Mouse (Mus musculus): Measurements from ENCODE around the gene Hivep3.

Gene Hivep3

DNA sequence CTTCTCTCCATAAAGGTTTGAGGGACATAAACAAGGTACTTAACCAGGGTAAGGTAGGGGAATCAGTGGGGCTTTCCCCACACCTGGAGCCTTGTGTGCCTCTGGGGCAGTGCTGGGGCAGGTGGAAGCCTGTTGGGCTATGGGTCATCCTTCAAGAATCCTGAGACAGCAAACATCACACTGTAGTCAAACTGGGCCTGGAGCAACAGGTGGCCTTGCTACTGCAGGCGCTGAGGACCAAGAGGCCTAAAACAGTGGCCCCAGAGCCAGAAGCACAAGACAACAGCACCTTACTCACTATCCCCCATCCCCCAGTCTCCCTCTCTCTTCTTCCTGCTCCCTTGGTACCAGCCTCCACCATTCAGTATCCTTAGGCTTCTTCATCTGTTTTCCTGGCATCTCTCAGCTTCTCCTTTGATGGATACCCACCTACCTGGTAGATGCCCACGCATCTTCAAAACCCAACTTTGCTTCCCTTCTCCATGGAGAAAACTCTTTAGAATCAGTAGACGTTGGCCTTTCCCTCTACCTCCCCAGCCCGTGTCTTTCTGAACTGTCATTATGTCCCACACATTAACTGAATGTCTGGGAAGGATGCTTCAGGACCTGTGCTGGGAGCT is 289.7 kb downstream of the Hivep3 start:
- no peak for DNase-seq

DNA sequence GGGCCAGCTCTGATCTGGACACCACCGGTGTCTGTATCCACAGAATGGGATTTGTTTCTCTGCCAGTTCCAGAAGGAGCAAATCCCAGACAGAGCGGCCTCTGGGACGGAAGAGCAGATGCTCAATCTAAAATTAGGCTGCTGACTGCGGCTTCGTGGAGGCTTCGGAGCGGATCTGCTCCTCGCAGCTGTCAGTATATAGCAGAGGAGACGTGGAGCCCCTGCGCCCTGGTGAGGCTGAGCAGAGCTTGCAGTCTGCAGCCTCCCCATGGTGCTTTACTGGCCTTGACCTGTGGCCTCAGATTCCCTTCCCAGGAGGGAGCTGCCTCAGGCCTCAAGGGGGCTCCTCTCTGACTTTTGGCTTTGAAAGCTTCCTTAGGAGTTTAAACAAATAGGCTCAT is 290.5 kb downstream of the Hivep3 start:
- peak; percentile 59 to 66 for DNase-seq

DNA sequence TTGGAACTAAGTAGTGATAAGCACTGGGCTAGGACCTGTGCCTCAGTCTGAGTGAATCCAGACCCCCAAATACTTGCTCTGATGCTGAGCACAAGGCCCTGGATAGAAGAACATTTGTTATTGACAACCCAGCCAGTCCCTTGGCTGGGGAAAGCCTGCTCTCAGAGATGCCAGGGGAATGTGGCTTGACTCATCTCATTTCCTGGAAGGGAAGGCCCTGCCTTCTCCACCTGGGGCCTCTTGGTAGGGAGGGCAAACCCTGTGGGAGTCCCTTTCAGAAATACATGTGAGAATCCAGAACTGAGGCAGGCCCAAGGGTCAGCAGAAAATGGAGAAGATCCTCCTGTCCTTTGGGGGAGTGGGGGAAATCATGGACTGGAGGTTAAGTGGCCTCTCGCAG is 294.1 kb downstream of the Hivep3 start:
- DNase-seq: no peak

DNA sequence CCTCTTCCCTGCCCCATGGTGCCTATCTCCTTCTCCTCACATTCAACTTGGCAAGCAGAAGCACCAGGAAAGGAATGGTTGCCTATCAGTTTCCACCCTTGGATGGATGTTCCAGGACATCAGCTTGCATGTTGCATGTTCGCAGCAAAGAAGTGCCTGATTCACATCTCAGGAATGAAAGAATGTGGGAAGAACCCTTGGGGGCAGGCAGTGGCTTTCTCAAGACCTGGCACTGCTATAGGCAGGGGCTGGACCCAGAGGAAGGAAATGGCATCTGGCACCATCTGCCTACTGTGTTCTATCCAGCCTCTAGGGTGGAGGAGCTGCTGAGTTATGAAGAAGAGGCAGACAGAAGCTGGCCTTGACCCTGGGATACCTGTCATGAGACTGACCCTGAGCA is 296.4 kb downstream of the Hivep3 start:
- DNase-seq: no peak

DNA sequence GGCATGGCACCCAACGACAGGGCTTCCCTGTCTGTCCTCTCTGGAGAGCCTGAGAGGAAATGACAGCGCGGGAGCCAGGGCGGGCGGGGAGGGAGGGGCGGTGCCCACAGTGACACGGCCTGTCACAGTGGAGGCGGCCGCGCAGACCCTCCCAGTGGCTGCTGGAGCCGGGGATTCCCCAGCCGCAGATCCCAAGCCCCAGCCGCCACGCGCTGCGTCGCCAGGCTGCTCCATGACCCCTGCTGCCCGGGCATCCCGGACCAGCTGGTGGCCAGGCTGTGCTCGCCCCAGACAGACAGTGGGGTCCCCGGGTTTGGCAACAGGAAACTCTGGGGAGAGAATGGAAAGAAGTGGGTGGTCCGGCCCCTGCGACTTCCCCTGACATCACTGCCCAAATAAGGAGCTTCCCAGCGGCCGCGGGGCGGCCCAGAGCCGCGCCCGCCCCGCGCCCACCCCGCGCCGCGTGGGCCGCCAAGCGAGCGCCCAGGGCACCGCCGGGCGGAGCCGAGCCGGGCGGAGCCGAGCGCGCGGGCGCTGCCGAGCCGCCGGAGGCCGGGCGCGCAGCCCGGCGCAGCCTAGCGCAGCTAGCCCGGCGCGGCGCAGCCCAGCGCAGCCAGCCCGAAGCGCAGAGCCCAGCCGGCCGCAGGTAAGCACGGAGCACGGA is 298.9 kb downstream of the Hivep3 start:
- DNase-seq: peak; percentile 76 to 80

DNA sequence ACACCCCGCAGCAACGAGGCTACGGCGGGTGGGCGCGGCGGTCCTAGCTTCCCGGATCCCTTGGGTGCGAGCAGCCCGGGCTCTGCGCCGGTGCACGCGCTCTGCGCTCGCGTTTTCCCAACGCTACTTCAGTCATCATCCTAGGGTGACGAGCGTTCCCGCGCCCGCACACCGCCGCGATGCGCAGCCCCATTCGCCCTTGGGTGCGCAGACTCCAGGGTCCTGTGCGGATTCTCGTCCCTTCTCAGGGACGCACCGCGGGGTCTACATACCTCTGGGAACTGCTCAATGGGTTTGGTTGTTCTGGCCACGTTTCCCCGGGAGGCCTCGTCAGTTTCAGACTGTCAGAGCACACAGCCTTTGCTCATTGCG is 299.4 kb downstream of the Hivep3 start:
- DNase-seq: no peak

DNA sequence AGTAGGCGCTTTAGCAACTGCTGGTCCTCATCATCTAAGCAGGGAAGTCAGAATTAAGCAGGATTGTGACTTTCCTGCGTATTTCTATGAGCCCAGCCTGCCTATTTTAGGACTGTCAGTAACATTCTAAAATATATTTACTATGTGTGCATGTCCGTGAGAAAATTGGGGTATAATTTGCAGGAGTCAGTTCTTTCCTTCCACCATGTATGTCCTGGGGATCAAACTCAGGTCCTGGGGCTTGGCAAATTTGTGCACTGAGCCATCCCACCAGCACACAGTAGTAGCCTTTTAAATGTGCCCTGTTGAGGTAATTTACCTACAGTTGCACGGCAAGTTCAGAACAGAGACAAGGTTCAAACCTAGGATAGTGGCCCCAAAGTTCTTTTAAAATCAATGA is 302.7 kb downstream of the Hivep3 start:
- no peak for DNase-seq

DNA sequence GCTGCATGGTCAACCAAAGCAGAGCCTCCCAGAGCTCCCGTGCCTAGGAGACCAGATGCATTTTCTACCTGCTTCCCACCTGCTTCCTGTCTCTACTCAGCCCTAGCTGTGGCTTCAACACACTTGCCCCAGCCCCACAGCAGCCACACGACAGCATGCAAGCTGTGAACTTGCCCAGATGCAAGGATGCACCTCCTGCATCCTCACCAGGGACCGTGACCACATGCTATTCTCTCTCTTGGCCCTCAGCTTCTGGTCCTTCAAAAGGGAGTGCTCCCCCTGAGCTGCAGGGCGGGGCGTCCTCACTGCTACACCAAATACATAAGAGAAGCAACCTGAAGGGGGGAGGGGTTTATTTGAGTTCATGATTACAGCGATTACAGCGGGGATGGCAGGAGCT is 303.4 kb downstream of the Hivep3 start:
- DNase-seq: no peak

DNA sequence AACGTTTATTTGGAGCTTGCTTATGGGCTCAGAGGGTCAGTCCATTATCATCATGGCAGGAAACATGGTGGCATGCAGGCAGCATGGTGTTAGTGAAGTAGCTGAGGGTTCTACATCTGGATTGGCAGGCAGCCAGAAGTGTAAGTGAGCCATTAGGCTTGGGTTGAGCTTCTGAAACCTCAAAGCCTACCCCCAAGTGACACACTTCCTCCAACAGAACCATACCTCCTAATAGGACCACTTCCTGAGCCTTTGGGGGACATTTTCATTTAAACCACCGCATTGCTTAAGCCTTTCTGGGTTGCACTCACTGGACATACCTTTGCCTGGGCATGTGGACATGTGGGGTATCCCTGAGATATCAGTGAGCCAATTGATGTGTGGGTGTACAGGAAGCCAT is 307.9 kb downstream of the Hivep3 start:
- DNase-seq: no peak

DNA sequence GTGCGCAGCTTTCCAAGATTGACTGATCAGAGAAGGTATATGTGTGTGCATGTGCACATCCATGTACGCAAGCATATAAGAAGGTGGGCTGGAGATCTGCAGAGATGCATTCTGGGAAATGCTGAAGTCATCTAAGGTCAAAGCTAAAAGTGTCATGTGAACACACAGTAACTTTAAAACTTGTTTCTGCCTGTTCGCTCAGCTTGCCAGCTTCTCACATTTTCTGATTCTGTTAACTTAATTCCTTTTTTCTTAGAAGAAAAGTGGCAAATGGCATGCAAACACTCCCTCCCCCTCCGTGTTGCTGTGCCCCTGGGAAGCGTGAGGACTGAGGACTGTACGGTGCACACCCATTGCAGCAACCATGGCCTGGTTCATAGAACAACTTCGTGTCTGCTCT is 308.9 kb downstream of the Hivep3 start:
- DNase-seq: no peak

DNA sequence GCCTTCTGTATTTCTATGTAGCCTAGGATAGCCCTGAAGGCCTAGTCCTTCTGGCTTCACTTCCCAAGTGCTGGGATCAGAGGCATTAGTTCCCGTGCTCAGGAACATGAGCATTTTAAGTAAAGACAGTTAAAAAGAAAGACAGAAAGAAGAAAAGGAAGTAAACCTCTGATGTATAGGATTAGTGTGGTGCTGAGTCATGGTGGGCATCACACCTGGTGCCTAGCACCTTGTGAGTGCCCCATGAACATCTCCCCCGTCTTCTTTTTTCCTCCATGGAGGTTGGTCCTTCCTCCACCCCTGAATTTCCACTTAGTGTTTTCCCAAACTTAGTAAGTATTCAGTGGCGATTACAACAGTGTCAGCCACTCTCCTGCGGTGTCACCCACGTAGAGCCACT is 311.0 kb downstream of the Hivep3 start:
- no peak for DNase-seq

DNA sequence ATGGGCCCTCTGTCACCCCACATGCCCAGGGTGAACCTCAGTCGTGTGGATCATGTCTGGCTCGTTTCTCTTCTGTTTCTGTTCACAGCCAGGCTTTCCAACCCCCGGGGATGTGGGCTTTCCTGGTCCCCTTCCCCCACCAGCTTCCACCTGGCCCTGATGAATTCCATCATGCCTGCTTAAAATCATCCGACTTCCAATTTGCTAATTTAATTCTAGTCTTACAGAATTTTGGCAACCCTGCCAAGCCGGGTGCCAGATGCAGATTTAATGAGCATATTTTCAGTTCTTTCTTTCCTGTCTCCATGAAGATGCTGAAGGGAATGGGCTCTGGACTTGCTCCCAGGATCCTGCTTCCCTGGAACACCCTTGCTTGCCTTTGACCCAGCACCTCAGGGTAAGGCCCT is 311.6 kb downstream of the Hivep3 start:
- DNase-seq: no peak

DNA sequence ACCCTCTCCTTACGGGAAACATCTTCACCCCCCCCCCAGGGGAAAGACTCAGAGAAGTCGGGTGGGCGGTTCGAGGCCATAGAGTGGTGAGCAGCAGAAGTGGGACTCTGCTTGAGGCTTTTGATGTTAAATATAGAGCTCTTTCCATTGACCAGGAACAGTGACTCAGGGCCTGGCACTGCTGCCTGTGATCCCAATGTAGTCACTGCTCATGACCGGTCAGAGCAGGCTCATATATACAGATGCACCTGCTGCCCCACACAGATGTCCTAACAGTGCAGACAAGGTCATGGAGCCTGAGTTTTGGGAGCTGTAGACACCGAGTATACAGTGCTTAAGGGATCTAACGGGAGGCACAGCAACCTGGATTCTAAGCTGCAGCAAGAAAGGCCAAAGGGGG is 312.3 kb downstream of the Hivep3 start:
- DNase-seq: no peak

DNA sequence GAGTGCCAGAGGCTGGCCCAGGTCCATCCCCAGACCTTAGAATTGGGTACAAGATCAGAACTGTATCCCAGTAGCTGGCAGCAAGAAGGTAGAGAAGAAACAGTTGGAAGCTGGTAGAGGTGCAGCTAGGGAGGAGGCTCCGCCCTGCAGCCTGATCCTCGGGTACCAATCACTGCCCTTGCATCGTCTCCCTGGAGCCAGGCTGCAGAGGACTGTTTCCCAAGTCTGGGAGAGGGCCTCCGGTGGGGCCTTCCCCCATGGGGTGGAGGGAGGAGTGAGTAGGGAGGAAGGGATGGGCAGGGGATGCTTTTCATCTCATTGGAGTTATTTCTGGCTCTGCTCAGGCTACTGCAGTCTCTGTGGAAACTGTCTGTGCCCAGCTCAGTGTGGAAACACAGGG is 313.5 kb downstream of the Hivep3 start:
- no peak for DNase-seq

DNA sequence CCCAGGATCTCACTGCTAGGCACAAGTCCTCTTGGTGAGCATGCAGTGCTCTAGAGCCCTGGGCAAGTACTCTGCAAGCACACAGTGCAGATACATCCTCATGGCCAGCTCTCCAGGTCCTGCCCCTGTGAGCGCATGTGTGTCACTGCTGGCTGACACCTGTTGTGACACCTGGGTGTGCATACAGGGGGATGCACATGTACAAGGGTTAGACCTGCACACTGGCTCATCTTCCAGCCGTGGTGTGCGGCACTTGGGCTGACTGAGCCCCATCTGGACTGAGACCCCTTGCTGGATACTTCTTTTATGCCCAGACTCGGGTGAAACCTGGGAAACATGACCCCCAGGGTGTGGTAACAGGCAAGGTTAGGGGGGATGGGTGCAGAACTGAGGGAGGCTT is 314.7 kb downstream of the Hivep3 start:
- no peak for DNase-seq

DNA sequence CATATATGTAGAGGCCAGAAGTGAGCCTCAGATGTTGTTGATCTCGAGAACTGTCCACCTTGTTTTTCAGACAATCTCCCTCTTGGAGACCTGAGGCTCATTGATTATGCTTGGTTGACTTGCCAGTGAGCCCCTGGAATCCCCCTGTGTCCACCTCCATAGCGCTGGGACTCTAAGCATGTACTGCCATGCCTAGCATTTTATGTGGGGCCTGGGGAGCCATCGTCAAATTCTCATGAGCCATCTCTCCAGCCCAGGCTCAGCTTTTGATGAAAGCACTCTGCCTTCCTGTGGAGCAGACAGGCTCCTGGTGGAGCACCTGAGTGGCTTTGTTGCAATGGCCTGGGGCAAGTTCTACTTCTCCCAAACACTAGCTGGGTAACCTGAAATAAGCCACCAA is 316.3 kb downstream of the Hivep3 start:
- no peak for DNase-seq

DNA sequence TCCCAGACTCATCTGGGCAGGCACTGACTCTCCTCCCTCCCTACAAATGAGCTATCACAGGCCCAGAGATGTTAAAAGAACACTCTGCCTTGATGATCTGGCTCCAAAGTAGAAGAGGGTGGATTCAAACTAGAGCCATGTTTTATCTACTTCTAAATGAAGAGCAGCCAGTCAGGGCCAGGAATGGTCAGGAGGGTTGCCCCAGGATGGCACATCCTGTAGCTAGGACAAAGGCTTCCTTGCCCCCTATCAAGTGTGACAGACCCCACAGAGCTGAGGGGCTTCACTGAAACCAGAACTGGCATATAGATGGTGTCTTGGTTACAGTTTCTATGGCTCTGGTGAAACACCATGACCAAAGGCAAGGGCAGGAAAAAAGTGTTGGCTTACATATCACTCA is 318.9 kb downstream of the Hivep3 start:
- no peak for DNase-seq

DNA sequence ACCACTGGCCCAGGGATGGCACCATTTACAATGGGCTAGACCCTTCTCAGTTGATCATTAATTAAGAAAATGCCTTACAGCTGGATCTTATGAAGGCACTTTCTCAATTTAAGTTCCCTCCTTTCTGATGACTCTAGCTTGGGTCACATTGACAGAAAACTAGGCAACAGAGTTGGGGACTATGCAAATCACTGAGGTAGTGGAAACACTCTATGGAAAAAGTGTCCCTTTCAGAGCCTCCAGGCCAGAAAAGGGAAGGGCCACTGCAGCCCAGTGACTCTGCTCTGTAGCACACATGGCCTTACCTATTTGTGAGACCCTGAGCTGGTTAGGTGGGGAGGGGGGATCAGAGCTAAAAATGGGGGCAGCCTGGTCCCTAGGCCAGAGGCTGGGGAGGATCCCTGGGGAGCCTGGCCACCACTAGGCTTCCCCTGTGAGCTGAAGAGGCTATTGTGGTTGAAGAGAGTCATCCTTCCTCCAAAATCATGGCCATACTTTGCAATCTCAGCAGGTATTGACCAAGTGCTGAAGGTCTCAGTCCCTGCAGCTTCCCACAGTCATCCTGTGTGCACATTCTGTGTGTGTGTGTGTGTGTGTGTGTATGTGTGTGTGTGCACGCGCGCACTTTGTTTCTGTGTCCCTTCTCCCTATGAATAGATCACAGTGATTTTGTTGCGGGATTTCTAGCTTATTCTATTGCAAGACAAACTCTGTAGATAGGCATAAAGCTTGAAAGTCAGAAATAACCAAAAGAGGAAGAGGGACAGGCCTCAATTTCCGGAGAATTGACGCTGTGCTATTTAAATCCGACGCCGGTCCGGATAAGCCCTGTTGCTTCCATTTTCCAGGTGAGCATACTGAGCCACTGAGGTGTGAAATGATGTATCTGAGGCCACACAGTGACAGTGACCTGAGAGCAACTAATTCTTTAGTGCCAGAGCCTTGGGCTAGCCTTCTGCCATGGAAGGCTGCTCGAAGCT is 319.7 kb downstream of the Hivep3 start:
- DNase-seq: no peak

DNA sequence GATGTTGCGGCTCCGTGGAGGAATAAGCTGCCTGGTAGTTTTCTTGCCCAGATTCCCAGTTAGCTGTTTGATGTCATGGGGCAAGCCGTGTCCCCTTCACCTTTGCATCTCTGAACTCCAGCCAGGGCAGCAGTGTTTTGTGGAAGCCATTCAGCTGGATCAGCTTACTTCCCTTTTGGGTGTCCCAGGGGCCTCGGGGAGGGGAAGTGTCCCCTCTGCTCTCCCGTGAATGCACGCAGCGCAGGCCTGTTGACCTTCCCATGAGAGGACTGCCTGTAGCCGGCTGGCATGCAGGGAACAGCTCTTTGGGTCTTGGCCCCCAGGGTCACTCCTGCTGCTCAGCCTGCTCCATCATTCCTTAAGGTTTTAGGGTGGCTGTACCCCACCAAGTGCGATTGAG is 320.6 kb downstream of the Hivep3 start:
- no peak for DNase-seq

DNA sequence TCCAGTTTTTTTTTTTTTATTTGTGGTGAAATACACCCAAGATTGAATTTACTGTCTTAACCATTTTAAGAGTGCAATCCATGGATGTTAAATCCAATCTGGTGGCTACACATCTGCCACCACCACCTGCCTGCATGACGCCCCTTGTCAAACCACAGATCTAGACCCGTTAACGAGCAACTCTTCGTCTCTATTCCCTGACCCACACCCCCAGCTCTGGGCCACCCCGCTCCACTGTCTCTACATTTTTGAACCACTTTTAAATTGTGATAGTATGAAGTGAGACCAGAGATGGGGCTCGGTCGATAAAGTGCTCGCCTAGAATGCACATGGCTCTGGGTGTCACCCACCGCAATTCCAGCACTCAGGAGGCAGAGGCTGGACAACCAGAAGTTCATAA is 322.9 kb downstream of the Hivep3 start:
- DNase-seq: no peak

DNA sequence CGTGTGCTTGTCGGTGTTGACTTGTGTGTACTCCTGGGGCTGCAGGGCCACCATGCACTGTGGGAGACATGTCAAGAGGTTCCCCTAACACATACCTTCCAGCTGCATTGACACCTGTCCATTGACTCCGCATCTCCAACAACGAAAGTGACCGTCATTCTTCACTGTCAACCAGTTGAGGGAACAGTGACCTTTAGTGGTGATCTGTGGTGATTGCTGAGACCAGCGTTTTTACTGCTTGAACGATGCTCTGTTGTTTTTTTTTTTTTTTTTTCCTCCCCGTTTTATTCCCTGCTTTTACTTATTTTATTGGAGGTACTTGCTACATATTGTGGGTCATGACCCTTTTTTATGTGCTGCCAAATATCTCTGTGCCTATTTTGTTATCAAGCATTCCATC is 323.9 kb downstream of the Hivep3 start:
- DNase-seq: no peak

DNA sequence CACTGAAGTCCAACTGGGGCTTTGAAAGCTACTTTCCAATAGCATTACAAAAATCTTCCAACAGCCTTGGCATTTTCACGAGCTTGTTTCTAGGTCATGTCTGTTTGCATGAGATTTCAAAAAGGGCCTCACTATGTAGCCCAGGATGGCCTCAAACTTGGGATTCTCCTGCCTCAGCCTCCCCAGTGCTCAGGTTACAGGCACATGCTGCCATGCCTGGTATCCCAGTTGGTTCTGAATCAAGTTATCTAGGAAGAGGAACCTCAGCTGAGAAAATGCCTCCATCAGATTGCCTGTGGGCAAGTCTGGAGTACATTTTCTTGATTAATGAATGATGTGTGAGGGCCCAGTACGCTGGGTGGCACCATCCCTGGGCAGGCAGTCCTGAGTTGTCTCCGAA is 324.6 kb downstream of the Hivep3 start:
- DNase-seq: no peak

DNA sequence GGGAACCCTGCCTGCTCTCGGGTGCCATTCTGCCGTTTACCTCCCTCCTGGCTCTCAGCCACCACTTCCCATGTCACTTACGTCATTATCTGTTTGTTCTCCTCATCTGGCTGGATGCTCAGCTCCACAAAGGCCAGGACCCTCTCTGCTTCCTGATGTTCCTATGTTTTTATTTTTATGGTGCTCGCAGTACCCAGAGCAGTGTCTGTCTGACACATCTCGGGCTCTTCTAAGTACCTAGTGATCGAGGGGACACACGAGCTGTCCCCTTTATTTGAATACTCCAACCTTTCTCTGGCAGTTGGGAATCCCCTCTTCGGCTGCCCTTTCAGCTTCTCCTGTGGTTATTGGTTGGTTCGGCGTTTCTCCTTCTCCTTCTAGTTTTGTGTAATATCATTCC is 325.2 kb downstream of the Hivep3 start:
- DNase-seq: no peak

DNA sequence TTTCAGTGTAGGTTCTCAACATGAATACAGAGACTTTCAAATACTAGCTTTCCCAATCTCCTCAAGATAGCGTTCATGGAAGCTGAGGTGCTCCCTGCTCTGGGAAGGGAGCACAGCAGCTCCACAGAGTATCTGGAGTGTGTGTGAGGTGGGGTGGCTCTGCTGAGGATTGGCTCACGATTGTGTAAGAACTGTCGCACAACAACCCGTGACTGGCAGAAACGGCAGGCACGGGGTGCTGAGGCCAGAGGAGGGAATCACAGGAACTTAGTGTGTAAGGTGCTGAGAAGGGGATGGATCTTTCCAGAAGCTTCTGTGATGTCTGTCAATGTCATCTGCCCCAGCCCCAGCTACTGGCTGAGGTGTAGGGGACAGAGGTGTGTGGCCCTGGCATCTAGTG is 328.1 kb downstream of the Hivep3 start:
- DNase-seq: no peak

Measured in cerebellum, postnatal 25 days (tissue).